Mouse (Mus musculus) ovary, adult 18-20 months (tissue): ENCODE results near the gene Mlf2.

Experiments
- DNase-seq: peaks from one replicate; pipeline ENCODE4 v3.0.0; 2022; ENCODE audit warnings: low spot score, mixed read lengths

Mlf2 gene

GRCm38 (mm10) chr6:124913214-124913613, 18.0 kb upstream of the Mlf2 start:
- no peak for DNase-seq

- no peak for DNase-seq
Measured at GRCm38 (mm10) chr6:124913721-124914285, 17.4 kb upstream of the Mlf2 start.

GRCm38 (mm10) chr6:124914511-124914910, 16.7 kb upstream of the Mlf2 start:
- DNase-seq = no peak

- no peak for DNase-seq
Measured at GRCm38 (mm10) chr6:124915160-124915941, 15.8 kb upstream of the Mlf2 start.

DNA sequence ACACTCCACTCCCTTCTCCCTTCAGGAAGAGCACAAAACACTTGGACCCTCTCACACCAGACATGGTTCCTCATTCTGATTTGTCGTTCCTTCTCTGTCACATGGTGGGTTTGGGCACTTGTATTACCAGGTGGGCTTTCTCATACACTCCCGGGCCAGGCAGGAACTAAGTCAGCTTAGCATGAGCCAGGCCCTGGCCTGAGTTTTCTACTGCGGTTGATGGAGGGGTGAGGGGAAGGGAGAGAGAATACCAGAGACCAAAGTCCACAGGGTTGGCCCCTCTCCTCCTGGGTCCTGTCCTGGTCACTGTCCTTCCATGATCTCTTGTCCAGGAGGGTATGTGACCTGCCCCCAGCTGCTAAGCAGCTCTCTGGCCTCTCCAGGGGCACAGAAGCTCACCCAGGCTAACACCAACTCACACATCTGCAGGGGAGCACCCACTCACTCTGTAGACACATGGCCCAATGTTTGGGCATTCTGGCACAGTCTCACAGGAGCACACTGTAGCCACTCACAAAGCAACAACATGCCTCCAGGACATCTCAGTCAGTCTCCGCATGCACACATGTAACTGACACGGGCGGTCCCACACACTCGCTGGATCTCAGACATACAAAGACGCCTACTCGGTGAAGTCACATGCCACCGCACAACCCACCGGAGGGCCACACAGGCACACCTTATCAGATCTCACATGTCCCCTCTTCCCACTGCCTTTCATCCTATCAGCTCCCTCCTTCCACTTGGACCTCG, 15.1 kb upstream of the Mlf2 start:
- DNase-seq = no peak

GRCm38 (mm10) chr6:124916695-124917517, 14.3 kb upstream of the Mlf2 start:
- DNase-seq = peak; percentile 81

DNA sequence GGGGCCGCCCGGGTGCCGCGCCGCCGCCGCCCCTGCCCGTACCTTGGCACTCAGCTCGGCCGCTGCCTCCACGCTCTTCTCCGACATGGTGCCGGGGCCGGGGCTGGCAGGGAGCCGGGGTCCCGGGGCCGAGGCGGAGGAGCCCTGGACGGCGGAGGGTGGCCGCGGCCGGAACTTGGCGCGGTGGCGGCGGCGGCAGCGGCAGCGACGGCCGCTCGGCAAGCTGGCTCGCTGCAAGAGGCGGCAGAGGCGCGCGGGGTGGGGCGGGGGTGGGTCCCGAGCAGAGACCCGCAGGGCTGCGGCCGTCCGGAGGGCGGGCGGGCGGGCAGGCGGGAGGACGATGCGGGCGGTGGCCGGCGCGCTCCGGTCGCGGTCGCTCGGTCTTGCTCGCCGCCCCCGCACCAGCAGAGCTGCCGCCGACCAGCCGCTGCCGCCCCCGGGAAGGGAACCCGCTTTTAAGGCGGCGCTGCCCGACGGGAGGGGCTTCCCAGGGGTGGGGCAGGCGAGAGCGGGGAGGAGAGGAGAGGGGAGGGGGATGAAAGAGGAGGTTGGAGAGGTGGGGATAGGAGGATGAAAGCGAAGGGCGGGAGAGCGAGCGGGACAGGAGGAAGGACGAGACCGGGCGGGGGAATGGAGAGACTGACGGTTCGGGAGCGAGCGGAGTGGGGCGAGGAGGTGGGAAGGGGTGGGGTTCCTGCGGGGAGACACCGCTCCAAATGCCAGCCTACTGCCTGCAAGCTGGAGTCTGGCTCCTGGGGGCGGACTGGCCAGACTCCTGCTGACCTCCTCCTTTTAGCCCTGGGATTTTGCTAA, 13.5 kb upstream of the Mlf2 start:
- peak; percentile 98 for DNase-seq

GRCm38 (mm10) chr6:124918331-124918690, 12.9 kb upstream of the Mlf2 start:
- no peak for DNase-seq

- no peak for DNase-seq
Measured at GRCm38 (mm10) chr6:124918890-124919627, 12.1 kb upstream of the Mlf2 start.

DNA sequence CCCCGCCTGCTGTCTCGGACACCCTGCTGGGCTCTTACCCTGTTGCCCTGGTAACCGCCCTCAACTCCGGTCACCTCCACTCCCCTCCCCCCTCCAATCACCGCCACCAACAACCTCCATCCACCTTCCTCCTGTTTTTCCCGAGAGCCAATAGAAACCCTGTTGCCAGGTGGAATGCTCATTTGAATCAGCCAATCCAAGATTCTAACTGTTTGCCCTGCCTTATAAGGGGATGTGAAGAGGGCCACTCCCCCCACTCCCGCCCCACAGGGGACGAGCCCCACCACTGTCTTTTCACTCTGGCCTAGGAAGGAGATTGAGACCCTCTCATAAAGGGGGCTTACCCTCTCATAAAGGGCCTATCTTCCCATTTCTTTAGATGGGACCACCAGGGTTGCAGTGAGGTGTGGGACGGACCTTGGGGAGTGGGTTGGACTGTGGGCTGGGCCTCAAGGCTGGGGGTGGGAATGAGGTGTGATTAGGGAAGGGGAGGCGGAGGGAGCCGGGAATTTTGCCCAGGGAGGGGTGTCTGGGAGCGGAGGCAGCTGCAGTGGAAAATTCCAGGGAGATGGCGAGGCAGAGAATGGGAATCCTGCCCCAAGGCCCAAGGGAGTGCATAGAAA, 11.4 kb upstream of the Mlf2 start, which contains the start of gene Ptms:
Ptms (minus strand) TSS at position 409 of the 623 bp plus-strand sequence.
- DNase-seq = peak; percentile 97

GRCm38 (mm10) chr6:124920318-124921085, 10.7 kb upstream of the Mlf2 start:
- DNase-seq = no peak

DNA sequence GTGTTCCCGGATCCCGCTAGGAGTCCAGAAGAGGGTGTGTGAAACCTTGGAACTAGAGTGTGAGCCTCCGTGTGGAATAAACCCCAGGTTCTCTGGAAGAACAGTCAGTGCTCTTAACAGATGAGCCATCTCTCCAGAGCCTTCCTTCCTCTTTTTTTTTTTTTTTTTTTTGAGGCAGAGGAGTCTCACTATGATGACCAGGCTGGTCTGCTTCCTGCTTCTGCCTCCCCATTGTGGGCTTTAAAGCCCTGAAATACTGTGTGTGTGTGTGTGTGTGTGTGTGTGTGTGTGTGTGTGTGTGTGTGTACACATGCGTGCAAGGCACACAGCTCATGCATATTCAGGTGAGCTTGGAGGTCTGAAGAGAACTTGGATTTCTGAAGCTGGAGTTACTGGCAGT, 9.6 kb upstream of the Mlf2 start:
- no peak for DNase-seq

DNA sequence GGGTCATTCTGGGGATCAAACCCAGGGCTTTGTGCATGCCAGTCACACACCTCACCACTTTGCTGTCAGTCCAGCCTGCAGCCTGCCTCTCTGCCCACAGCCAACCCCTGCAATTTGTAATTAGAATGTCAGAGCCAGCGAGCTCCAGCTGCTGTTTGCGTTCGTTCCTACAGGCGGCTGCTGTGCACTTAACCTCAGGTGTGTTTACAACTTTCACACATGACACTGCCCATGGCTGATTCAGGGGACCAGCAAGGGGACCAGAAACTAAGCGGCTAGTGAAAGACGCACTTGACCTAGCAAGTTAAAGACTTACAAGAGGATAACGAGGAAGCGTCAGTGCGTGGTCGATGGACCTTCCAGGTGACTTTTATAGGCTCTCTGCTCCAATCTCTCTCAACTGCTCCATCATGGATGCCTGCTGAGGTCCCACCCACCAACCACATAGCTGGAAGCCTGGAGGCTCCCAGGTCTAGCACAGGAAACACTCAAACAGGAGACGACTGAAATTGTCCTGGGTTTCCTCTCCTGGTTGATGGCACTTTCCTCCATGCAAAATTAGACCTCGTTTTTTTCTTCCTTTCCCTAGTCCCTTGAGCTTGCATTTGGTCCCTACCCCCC, 5.9 kb upstream of the Mlf2 start:
- DNase-seq = no peak

GRCm38 (mm10) chr6:124925941-124926340, 5.2 kb upstream of the Mlf2 start:
- no peak for DNase-seq

- DNase-seq = no peak
Measured at GRCm38 (mm10) chr6:124930231-124930630, 955 bp upstream of the Mlf2 start.

- DNase-seq = no peak
Measured at GRCm38 (mm10) chr6:124931525-124932313, 533 bp downstream of the Mlf2 start.

- no peak for DNase-seq
Measured at GRCm38 (mm10) chr6:124932314-124932695, 1.1 kb downstream of the Mlf2 start.

GRCm38 (mm10) chr6:124933127-124933526, 1.9 kb downstream of the Mlf2 start:
- DNase-seq = no peak
